22 mouse cellular contexts compared by ENCODE assay signal in the genomic region with DNA sequence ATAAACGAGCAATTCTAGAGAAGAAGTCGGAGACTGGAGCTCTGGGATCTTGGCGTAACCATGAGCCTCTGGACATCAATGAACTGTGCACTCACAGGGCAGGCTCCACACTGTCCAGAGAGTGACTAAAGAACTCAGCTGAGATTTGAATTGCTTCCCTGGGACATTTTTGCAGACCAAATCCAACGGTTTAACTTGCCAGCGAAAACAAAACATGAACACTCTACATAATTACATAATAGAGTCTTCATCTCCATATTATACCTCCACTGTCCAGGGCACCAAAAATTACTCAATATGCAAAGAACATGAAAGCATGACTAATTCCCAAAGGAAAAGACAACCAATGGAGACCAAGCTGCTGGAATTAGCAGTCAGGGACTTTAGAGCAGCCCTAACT.
DNase-seq lines count a peak whose midpoint lies in the region.
"Had no signal": no experiment of that assay in that cellular context is flagged by ENCODE, and none has a peak within 500 bp of the region (broad histone marks: within the 10 kb centered on the region; RNA-seq: fewer than 3 reads in every experiment).

No protein-coding gene starts in this region.

- H3K36me3 ChIP-seq in heart, embryonic 10.5 days = no peaks in the 10 kb centered on the region
- H3K36me3 ChIP-seq: embryonic facial prominence, embryonic 12.5 days; embryonic facial prominence, embryonic 15.5 days; heart, embryonic 13.5 days had no signal

- H3K4me3 ChIP-seq in heart, embryonic 10.5 days = no peak overlapping the region
- H3K4me3 ChIP-seq: embryonic facial prominence, embryonic 12.5 days; embryonic facial prominence, embryonic 15.5 days; gastrocnemius, adult 2 months; heart, embryonic 13.5 days had no signal

- 0 out of 2 replicates have a peak, but pooled peaks cover 5% of the 10 kb centered on the region for H3K4me1 ChIP-seq in heart, embryonic 10.5 days
- H3K4me1 ChIP-seq: embryonic facial prominence, embryonic 15.5 days had no signal

- no peaks in the 10 kb centered on the region for H3K27me3 ChIP-seq in heart, embryonic 10.5 days (ENCODE audit: insufficient read depth, poor library complexity, severe bottlenecking)
- H3K27me3 ChIP-seq: embryonic facial prominence, embryonic 12.5 days; embryonic facial prominence, embryonic 15.5 days; heart, embryonic 13.5 days had no signal

- DNase-seq in heart, adult 11 months = peak; percentile 91
- no peak for DNase-seq in heart, postnatal 36 days
- peak; percentile 35 to 55 for DNase-seq in heart, adult 9 months (ENCODE audit: low spot score in 2 of 2)
- DNase-seq in heart, embryonic 10.5 days (ENCODE audit: low spot score) = no peak
- peak; percentile 11 for DNase-seq in skeletal muscle tissue, adult 2 months (ENCODE audit: low read depth, low spot score)
- DNase-seq in lung, postnatal 10 days = no peak
- DNase-seq: adrenal gland, adult 2 months; adrenal gland, postnatal 14 days; cerebellum, adult 11 months; cerebellum, adult 2 months; cerebellum, adult 9-11 months; cerebellum, postnatal 25 days; forebrain, postnatal 0 days; gastrocnemius, adult 2 months; gastrocnemius, postnatal 25 days; heart, postnatal 4 days; kidney, adult 18-20 months had no signal

- intact Hi-C loops in heart, postnatal 36 days (cut with DNase I) = no loop called here

- no peaks in the 10 kb centered on the region for H3K9me3 ChIP-seq in heart, embryonic 10.5 days
- H3K9me3 ChIP-seq: embryonic facial prominence, embryonic 15.5 days; heart, embryonic 13.5 days had no signal

- WGBS in heart, embryonic 10.5 days = 82% methylated on average over 5 of the region's 5 CpGs

- no peak overlapping the region for H3K27ac ChIP-seq in heart, embryonic 10.5 days
- H3K27ac ChIP-seq: embryonic facial prominence, embryonic 12.5 days; embryonic facial prominence, embryonic 15.5 days; gastrocnemius, adult 2 months; heart, embryonic 13.5 days; hindbrain, embryonic 14.5 days; hindbrain, postnatal 0 days had no signal

Comparison
In these comparisons a context has a peak if more than half of its experiments do, and no peak if none do; other contexts are left out.
1. DNase-seq: peak in heart, adult 11 months (single experiment), heart, adult 9 months (2 of 2) and skeletal muscle tissue, adult 2 months (single experiment); none in heart, postnatal 36 days (0 of 2), heart, embryonic 10.5 days (single experiment) and lung, postnatal 10 days (single experiment).